Mouse (Mus musculus) liver, embryonic 11.5 days (tissue): ENCODE measurements around the gene Zap70. TPM values are rescaled to one million over a fixed set of nuclear protein-coding genes. Genes with fewer than 3 reads are reported as not detected.
"Not testable (repeated sequence)": the region's sequence is repeated elsewhere in the genome, so short reads cannot be mapped to it uniquely, and the experiment has no call there.

Experiments used
- ATAC-seq: fragments of 200-750 bp; cut with Nextera tagmentation; replicated peaks from 2 replicates; pipeline ENCODE4 v1.8.0; 2017; ENCODE audit warnings: moderate number of reproducible peaks, mild to moderate bottlenecking, moderate TSS enrichment, moderate library complexity; ENCODE audit not compliant: low FRiP score
- DNase-seq: peaks from one replicate; pipeline ENCODE4 v3.0.0-alpha.2; 2017; ENCODE audit warnings: low spot score
- H3K27ac ChIP-seq: fragments of 300-500 bp; sonication (generic); 2 replicates; pipeline ENCODE4 v1.5.1; 2014; ENCODE audit warnings: mild to moderate bottlenecking, low read depth, low read length, control low read depth
- H3K27me3 ChIP-seq: fragments of 300-500 bp; sonication (generic); replicated peaks from 2 replicates; pipeline ENCODE4 v1.6.1; 2014; ENCODE audit warnings: low read length, mixed read lengths; ENCODE audit not compliant: control insufficient read depth, insufficient read depth
- H3K36me3 ChIP-seq: fragments of 300-500 bp; sonication (generic); 2 replicates; pipeline ENCODE4 v1.6.1; 2014; ENCODE audit warnings: mild to moderate bottlenecking, low read length, moderate library complexity, mixed read lengths; ENCODE audit not compliant: control insufficient read depth, insufficient read depth
- H3K4me1 ChIP-seq: fragments of 300-500 bp; sonication (generic); replicated peaks from 2 replicates; pipeline ENCODE4 v1.6.1; 2014; ENCODE audit warnings: low read length, mixed read lengths; ENCODE audit not compliant: control insufficient read depth, insufficient read depth
- H3K4me2 ChIP-seq: fragments of 300-500 bp; sonication (generic); 2 replicates; pipeline ENCODE4 v1.6.1; 2014; ENCODE audit warnings: mild to moderate bottlenecking, control low read depth, moderate library complexity
- H3K4me3 ChIP-seq: fragments of 300-500 bp; sonication (generic); 2 replicates; pipeline ENCODE4 v1.5.1; 2014; ENCODE audit warnings: low read depth, low read length, control low read depth
- H3K9ac ChIP-seq: fragments of 300-500 bp; sonication (generic); 2 replicates; pipeline ENCODE4 v1.6.1; 2014; ENCODE audit warnings: low read depth, low read length, control low read depth
- H3K9me3 ChIP-seq: fragments of 300-500 bp; sonication (generic); 2 replicates; pipeline ENCODE4 v1.6.1; 2016; ENCODE audit warnings: low read length, inconsistent platforms, mixed read lengths; ENCODE audit not compliant: control insufficient read depth
- WGBS: fragments of 180-500 bp; shearing (Covaris S2); extraction: QIAGEN DNeasy Blood & Tissue Kit; methylation state at CpG from one replicate; pipeline ENCODE4 v1.1.7; 2014; 5-methylcytosine and 5-hydroxymethylcytosine counted together
- polyA plus RNA-seq: library from polyadenylated mRNA; unstranded; fragments of >200 nt; fragmentation: Nextera tagmentation; extraction: Ambion mirVana; gene quantifications from 2 replicates; pipeline ENCODE4 v1.2.1, GENCODE M21; 2014

Gene Zap70
- polyA plus RNA-seq, 1 experiment from 2014 or later, result 0.16 TPM

- H3K9me3 ChIP-seq, H3K4me1 ChIP-seq, H3K9ac ChIP-seq, H3K4me2 ChIP-seq, DNase-seq, ATAC-seq, H3K27me3 ChIP-seq, H3K4me3 ChIP-seq, H3K27ac ChIP-seq: not testable (repeated sequence)
- 86% methylated on average over 4 of the region's 4 CpGs for WGBS
- peaks cover 43% of the 10 kb centered on the region for H3K36me3 ChIP-seq
Measured at GRCm38 (mm10) chr1:36821918-36822317, 60.3 kb downstream of the Zap70 start.

- Histone ChIP-seq H3K4me1 (no peaks in the 10 kb centered on the region), H3K36me3 (peaks cover 31% of the 10 kb centered on the region), H3K27ac (no peak overlapping the region), H3K9ac (no peak overlapping the region), H3K27me3 (no peaks in the 10 kb centered on the region), H3K9me3 (no peaks in the 10 kb centered on the region), H3K4me2 (no peak overlapping the region), H3K4me3 (no peak overlapping the region)
- no peak for ATAC-seq
- no peak for DNase-seq
- WGBS, result 95% methylated on average over 5 of the region's 5 CpGs
Measured at GRCm38 (mm10) chr1:36824356-36824755, 62.8 kb downstream of the Zap70 start.

DNA sequence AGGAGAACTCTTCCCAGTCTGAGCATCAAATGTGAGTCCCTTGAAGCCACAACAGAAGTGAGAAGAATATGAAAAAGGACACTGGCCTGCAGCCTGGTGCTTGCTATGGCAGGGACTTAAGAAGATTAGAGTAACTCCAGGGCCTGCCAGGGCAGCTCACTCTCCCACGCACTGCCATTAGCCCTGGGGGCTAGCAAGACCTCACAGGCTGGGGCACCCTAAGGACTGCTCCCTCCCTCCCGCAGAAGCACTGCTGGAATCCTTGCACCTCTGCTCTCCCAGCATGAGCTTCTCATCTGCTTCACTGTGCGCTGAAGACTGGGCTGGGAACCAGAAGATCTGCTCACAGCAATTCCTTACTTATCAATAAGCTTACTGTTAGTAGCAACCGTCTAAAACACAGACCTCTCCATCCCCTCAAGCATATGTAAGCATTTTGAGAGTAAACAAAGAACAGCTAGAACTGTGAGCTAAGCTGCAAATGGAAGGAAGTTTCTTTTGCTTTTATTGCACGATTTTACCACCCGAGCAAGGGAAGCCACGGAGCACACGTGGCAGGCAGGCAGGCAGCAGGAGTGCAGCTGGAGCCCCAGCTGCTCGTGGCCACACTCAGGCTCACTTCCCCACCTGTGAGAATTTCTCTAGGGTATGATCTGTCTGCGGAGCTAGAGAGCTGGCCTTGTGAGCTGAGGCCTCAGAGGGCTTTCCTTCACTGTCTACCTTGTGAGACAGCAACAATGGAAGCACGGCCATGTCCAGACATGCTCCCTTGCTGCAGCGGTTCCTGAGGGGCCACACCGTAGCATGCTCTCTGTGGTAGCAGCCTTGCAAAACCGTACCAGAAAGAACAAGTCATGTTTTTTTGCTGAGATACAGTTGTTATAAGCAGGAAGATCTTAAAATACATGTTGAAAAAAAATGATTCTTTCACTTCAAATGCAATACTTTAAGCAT, 69.6 kb downstream of the Zap70 start:
- Histone ChIP-seq H3K4me1 (no peaks in the 10 kb centered on the region), H3K36me3 (peaks cover 19% of the 10 kb centered on the region; the same call in 1 of the 2 replicates), H3K9ac (no peak overlapping the region), H3K4me3 (no peak overlapping the region), H3K9me3 (no peaks in the 10 kb centered on the region), H3K27me3 (no peaks in the 10 kb centered on the region), H3K4me2 (no peak overlapping the region), H3K27ac (no peak overlapping the region)
- ATAC-seq, result no peak
- WGBS, result 84% methylated on average over 14 of the region's 14 CpGs
- DNase-seq, result no peak

Other genes with a start within 250 kb of the Zap70 start
- 3.3 and 3.8 TPM in 2 replicates for gene Cnnm3, start 249.9 kb upstream of the Zap70 start, polyA plus RNA-seq
- 11.0 and 13.4 TPM in 2 replicates for gene Ankrd23, start 224.9 kb upstream of the Zap70 start, polyA plus RNA-seq
- gene Gm42417, start 222.4 kb upstream of the Zap70 start, polyA plus RNA-seq, result not detected in 2 replicates
- gene Ankrd39, start 214.4 kb upstream of the Zap70 start, polyA plus RNA-seq, result 18.2 and 22.1 TPM in 2 replicates
- gene Sema4c, start 203.4 kb upstream of the Zap70 start, polyA plus RNA-seq, result 0.77 and 0.78 TPM in 2 replicates
- 0.22 and 0.30 TPM in 2 replicates for gene Fam178b, start 78.6 kb upstream of the Zap70 start, polyA plus RNA-seq
- gene Cox5b, start 70.3 kb upstream of the Zap70 start, polyA plus RNA-seq, result 752 and 790 TPM in 2 replicates
- gene 4933424G06Rik, start 51.6 kb upstream of the Zap70 start, polyA plus RNA-seq, result not detected in 2 replicates
- gene Actr1b, start 47.4 kb upstream of the Zap70 start, polyA plus RNA-seq, result 74.1 and 81.0 TPM in 2 replicates
- 19.1 and 19.8 TPM in 2 replicates for gene Tmem131, start 181.9 kb downstream of the Zap70 start, polyA plus RNA-seq